Mouse (Mus musculus): ENCODE results near the gene Rcn1. TPM values are rescaled to one million over a fixed set of nuclear protein-coding genes. Genes with fewer than 3 reads are reported as not detected.

The Rcn1 gene
- polyA plus RNA-seq, 1 experiment from 2014 or later = 111 TPM

GRCm38 (mm10) chr2:105372156-105372555 lies 27.0 kb downstream of the Rcn1 start:
- Histone ChIP-seq H3K27ac (no peak overlapping the region), H3K4me2 (replicated peaks) (no peak overlapping the region), H3K9ac (no peak overlapping the region), H3K36me3 (no peaks in the 10 kb centered on the region), H3K27me3 (replicated peaks) (no peaks in the 10 kb centered on the region), H3K4me3 (no peak overlapping the region), H3K9me3 (no peaks in the 10 kb centered on the region), H3K4me1 (peaks cover 7% of the 10 kb centered on the region)
- WGBS = 94% methylated on average over 6 of the region's 6 CpGs
- 0 out of 2 replicates have a peak, but pooled peaks have one; percentile 65 for ATAC-seq (ENCODE audit: low FRiP score, low read depth)

- Histone ChIP-seq H3K27me3 (replicated peaks) (no peaks in the 10 kb centered on the region), H3K27ac (no peak overlapping the region), H3K4me3 (peak overlapping the region; percentile 18; the same call in 1 of the 2 replicates), H3K9ac (0 out of 2 replicates have a peak overlapping the region, but pooled peaks have one; percentile 22), H3K4me1 (peaks cover 7% of the 10 kb centered on the region), H3K36me3 (no peaks in the 10 kb centered on the region), H3K9me3 (no peaks in the 10 kb centered on the region), H3K4me2 (replicated peaks) (peak overlapping the region; percentile 48)
- no peak for ATAC-seq (ENCODE audit: low FRiP score, low read depth)
- WGBS = 26% methylated on average over 14 of the region's 14 CpGs
Observed at GRCm38 (mm10) chr2:105370698-105371097, 28.4 kb downstream of the Rcn1 start.

GRCm38 (mm10) chr2:105370240-105370639 lies 28.9 kb downstream of the Rcn1 start:
- no peaks in the 10 kb centered on the region for H3K9me3 ChIP-seq
- no peaks in the 10 kb centered on the region for H3K27me3 ChIP-seq (replicated peaks)
- peak overlapping the region; percentile 48 for H3K4me2 ChIP-seq (replicated peaks)
- peaks cover 7% of the 10 kb centered on the region for H3K4me1 ChIP-seq
- no peak overlapping the region for H3K27ac ChIP-seq
- 0 out of 2 replicates have a peak overlapping the region, but pooled peaks have one; percentile 22 for H3K9ac ChIP-seq
- no peak overlapping the region for H3K4me3 ChIP-seq
- 4% methylated on average over 10 of the region's 10 CpGs for WGBS
- no peaks in the 10 kb centered on the region for H3K36me3 ChIP-seq
- peak; percentile 49; the same call in 1 of the 2 replicates for ATAC-seq (ENCODE audit: low FRiP score, low read depth)

GRCm38 (mm10) chr2:105367623-105368022 lies 31.5 kb downstream of the Rcn1 start:
- Histone ChIP-seq H3K4me3 (no peak overlapping the region), H3K27ac (no peak overlapping the region), H3K9ac (no peak overlapping the region), H3K36me3 (no peaks in the 10 kb centered on the region), H3K4me2 (replicated peaks) (no peak overlapping the region), H3K27me3 (replicated peaks) (no peaks in the 10 kb centered on the region), H3K9me3 (no peaks in the 10 kb centered on the region), H3K4me1 (peaks cover 7% of the 10 kb centered on the region)
- no peak for ATAC-seq (ENCODE audit: low FRiP score, low read depth)
- WGBS = 27% methylated on average over 4 of the region's 4 CpGs

DNA sequence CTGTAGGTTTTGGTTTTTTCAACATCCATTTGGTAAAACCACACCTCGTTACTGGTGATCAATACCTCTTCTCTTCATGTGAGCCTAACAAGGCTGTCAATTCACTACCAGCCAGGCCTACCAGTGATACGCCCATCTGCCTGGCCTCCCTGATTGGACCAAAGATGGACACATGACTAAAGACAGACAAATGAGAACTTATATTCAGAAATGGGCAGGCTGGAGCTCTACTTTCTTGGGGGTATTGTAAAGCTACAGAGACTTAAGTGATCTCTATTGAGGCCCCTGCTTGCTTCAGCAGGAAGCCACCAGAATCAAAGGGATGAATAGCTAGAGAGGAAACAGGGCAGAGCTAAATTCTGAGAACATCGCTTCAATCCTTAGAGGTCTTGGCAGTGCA lies 41.1 kb downstream of the Rcn1 start:
- Histone ChIP-seq H3K36me3 (no peaks in the 10 kb centered on the region), H3K4me3 (no peak overlapping the region), H3K4me1 (0 out of 2 replicates have a peak, but pooled peaks cover 3% of the 10 kb centered on the region), H3K27me3 (replicated peaks) (no peaks in the 10 kb centered on the region), H3K4me2 (replicated peaks) (no peak overlapping the region), H3K9ac (no peak overlapping the region), H3K27ac (no peak overlapping the region), H3K9me3 (no peaks in the 10 kb centered on the region)
- WGBS = 90% methylated on average over 3 of the region's 3 CpGs
- no peak for ATAC-seq (ENCODE audit: low FRiP score, low read depth)

- H3K27me3 ChIP-seq (replicated peaks) = no peaks in the 10 kb centered on the region
- H3K36me3 ChIP-seq = no peaks in the 10 kb centered on the region
- 57% methylated on average over 5 of the region's 5 CpGs for WGBS
- 0 out of 2 replicates have a peak, but pooled peaks cover 3% of the 10 kb centered on the region for H3K4me1 ChIP-seq
- H3K27ac ChIP-seq = no peak overlapping the region
- H3K9me3 ChIP-seq = no peaks in the 10 kb centered on the region
- H3K4me3 ChIP-seq = no peak overlapping the region
- H3K9ac ChIP-seq = no peak overlapping the region
- no peak overlapping the region for H3K4me2 ChIP-seq (replicated peaks)
- no peak for ATAC-seq (ENCODE audit: low FRiP score, low read depth)
Observed at GRCm38 (mm10) chr2:105356791-105357190, 42.3 kb downstream of the Rcn1 start.

DNA sequence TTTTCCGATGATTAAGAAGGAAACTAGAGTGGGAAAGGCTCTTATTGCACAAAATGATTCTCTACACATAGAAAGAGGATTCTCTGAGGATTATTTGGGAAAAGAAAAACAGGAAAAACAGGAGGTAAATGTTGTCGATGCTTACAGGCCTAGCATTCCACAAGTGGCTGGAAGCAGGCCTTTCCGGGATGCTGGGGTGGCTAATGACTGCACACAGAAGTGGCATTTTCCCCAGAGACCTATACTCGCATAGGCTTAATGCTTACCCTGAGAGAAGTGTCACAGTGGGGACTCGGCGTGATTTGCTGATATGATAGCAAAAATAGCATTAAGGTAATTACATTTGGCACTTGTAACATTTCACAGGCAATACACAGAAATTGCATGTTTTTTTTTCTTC lies 50.2 kb downstream of the Rcn1 start:
- Histone ChIP-seq H3K4me2 (replicated peaks) (no peak overlapping the region), H3K27ac (no peak overlapping the region)

DNA sequence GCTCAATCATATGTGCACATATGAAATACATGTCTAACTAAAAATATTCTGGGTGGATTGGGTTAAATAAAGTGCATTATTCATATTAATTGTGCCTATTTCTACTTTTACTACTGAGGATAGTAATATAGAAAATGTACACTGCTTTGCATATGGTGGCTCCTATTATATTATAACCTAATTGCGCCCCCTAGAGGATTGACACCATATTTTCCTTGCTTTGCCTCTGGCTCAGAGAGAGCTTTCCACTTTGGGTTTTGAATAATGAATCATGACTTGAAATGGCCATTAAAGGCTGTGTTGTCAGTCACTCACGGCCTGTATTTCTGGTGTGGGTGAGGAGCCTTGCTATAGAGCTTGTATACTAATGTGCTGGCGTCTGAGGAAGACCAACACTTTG lies 59.1 kb downstream of the Rcn1 start:
- H3K27me3 ChIP-seq (replicated peaks) = no peaks in the 10 kb centered on the region
- 66% methylated on average over 3 of the region's 3 CpGs for WGBS
- H3K27ac ChIP-seq = no peak overlapping the region
- H3K4me1 ChIP-seq = peaks cover 22% of the 10 kb centered on the region
- ATAC-seq (ENCODE audit: low FRiP score, low read depth) = no peak
- H3K4me2 ChIP-seq (replicated peaks) = no peak overlapping the region
- no peaks in the 10 kb centered on the region for H3K36me3 ChIP-seq
- H3K9ac ChIP-seq = no peak overlapping the region
- no peak overlapping the region for H3K4me3 ChIP-seq
- no peaks in the 10 kb centered on the region for H3K9me3 ChIP-seq

More for the DNA sequence above, 50.2 kb downstream of the Rcn1 start:
- Histone ChIP-seq H3K4me3 (no peak overlapping the region), H3K36me3 (no peaks in the 10 kb centered on the region), H3K9ac (no peak overlapping the region), H3K27me3 (replicated peaks) (no peaks in the 10 kb centered on the region), H3K4me1 (no peaks in the 10 kb centered on the region), H3K9me3 (no peaks in the 10 kb centered on the region)
- 65% methylated on average over 6 of the region's 6 CpGs for WGBS
- ATAC-seq (ENCODE audit: low FRiP score, low read depth) = no peak

DNA sequence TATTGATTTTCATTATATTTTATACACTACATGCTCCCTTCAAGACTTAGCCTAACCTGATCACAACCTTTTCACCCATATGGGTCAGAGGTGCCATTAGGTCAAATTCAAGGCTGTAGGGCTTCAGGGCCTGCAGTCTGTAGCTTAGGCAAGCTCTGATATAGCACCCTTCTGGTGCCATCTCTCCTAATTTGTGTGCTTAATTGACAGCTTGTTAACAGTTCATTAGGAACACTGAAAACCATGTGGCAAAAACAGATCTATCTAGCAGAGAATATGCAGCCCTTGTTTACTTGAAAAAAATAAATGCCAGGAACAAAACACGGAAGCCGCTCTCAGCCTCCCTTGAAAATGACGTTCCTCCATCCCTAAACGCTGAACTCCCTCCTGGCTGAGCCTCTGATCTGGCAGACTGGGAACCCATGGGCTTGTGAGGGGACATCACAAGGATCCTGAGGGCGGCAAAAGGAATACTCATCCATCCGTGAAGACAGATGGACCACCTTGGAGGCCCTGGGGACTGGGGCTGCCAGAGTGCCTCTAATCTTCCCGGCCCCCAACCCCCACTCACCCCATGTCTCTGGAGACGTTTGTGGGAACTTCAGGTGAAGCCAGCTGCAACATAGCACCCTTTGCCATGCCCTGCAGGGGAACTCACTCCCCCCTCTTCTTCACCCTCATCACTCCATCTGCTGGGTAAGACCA lies 61.8 kb downstream of the Rcn1 start:
- Histone ChIP-seq H3K4me3 (no peak overlapping the region), H3K9ac (no peak overlapping the region), H3K27ac (no peak overlapping the region), H3K27me3 (replicated peaks) (no peaks in the 10 kb centered on the region), H3K9me3 (no peaks in the 10 kb centered on the region), H3K4me2 (replicated peaks) (no peak overlapping the region), H3K36me3 (no peaks in the 10 kb centered on the region), H3K4me1 (peaks cover 22% of the 10 kb centered on the region)
- WGBS = 23% methylated on average over 8 of the region's 8 CpGs
- no peak for ATAC-seq (ENCODE audit: low FRiP score, low read depth)

DNA sequence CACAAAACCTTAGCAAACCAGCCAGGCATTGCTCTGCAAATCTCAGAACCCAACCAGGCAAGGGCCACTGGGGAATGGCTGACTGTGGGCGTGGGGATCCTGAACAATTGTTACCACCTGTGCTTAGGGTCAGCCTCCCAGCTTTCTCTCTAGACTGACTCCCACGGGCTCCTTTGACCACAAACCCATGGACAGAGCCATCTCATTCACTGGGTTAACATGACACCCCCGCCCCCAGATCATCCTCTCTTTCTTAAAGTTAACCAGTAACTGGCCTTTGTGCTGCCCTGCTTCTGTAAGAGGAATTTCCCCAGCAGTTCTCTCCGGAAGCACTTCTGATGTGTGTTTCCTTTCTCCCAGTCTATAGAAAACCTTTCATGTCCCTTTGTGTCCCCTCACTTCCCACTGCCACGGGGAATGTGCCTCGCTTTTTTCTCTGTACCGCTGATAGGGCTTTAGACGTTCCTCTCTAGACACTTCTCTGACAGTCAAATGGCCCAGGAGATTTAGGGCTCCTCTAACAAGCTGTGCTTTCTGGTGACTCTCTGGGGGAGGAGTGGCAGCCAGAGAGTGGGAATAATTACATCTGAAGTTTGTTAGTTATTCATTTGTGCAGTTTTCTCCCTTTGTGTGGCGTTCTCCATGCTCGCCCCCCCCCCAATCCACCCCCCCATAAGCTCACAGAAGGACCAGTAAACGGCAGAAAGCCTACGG lies 62.6 kb downstream of the Rcn1 start:
- no peaks in the 10 kb centered on the region for H3K36me3 ChIP-seq
- no peak overlapping the region for H3K9ac ChIP-seq
- peak overlapping the region; percentile 30; the same call in 1 of the 2 replicates for H3K4me2 ChIP-seq (replicated peaks)
- no peak overlapping the region for H3K4me3 ChIP-seq
- 5% methylated on average over 12 of the region's 12 CpGs for WGBS
- H3K4me1 ChIP-seq = peaks cover 22% of the 10 kb centered on the region
- H3K27me3 ChIP-seq (replicated peaks) = no peaks in the 10 kb centered on the region
- H3K9me3 ChIP-seq = no peaks in the 10 kb centered on the region
- H3K27ac ChIP-seq = no peak overlapping the region
- no peak for ATAC-seq (ENCODE audit: low FRiP score, low read depth)
